Mouse (Mus musculus) kidney, adult 2 months (tissue): ENCODE data around the gene Capza2. TPM values are rescaled to one million over a fixed set of nuclear protein-coding genes. Genes with fewer than 3 reads are reported as not detected.

Source experiments
- DNase-seq: peaks from one replicate; pipeline ENCODE4 v3.0.0; 2021
- H3K27ac ChIP-seq: fragments of 200-500 bp; 2 replicates; pipeline ENCODE4 v1.5.1; 2012; ENCODE audit warnings: low read depth, low read length, control low read depth, inconsistent platforms; ENCODE audit not compliant: insufficient read depth
- H3K27me3 ChIP-seq: fragments of 200-500 bp; replicated peaks from 2 replicates; pipeline ENCODE4 v1.6.1; 2012; ENCODE audit warnings: mild to moderate bottlenecking, moderate library complexity, low read length, inconsistent platforms; ENCODE audit not compliant: control insufficient read depth, insufficient read depth
- H3K36me3 ChIP-seq: fragments of 200-500 bp; 2 replicates; pipeline ENCODE4 v1.6.1; 2012; ENCODE audit warnings: mild to moderate bottlenecking, moderate library complexity, low read length, inconsistent platforms; ENCODE audit not compliant: control insufficient read depth, insufficient read depth
- H3K4me1 ChIP-seq: fragments of 200-500 bp; 2 replicates; pipeline ENCODE4 v1.6.1; 2011; ENCODE audit warnings: low read length; ENCODE audit not compliant: control insufficient read depth, insufficient read depth
- H3K4me3 ChIP-seq: fragments of 200-500 bp; 2 replicates; pipeline ENCODE4 v1.5.1; 2011; ENCODE audit warnings: mild to moderate bottlenecking, low read depth, low read length, control low read depth; ENCODE audit not compliant: insufficient read depth
- CTCF ChIP-seq: fragments of 200-500 bp; conservative IDR thresholded peaks from 2 replicates; pipeline ENCODE4 v1.5.1; 2011; ENCODE audit warnings: low read depth, mild to moderate bottlenecking, control low read depth, low read length, moderate library complexity, mixed read lengths; ENCODE audit not compliant: insufficient read depth, insufficient read length
- POLR2A ChIP-seq: fragments of 200-500 bp; IDR thresholded peaks from one replicate; pipeline ENCODE4 v1.6.1; 2011; ENCODE audit warnings: low read depth, low read length, control low read depth
- whole genome bisulfite sequencing: fragments of 180-500 bp; shearing (Covaris S2); methylation state at CpG from one replicate; pipeline ENCODE4 v1.1.7; 2018; 5-methylcytosine and 5-hydroxymethylcytosine counted together
- polyA plus RNA-seq: library from polyadenylated mRNA; depleted of rRNA; stranded (reverse); fragments of >200 nt; gene quantifications from 2 replicates; pipeline ENCODE4 v1.2.3, GENCODE M21; 2012

The Capza2 gene
- polyA plus RNA-seq, 1 experiment, result 24.3 TPM

GRCm38 (mm10) chr6:17601526-17601925 is 34.5 kb upstream of the Capza2 start:
- Histone ChIP-seq H3K36me3 (no peaks in the 10 kb centered on the region), H3K4me1 (no peaks in the 10 kb centered on the region), H3K4me3 (no peak overlapping the region), H3K27me3 (no peaks in the 10 kb centered on the region), H3K27ac (no peak overlapping the region)
- DNase-seq, result no peak
- 78% methylated on average over 2 of the region's 2 CpGs for WGBS
- TF ChIP-seq CTCF (no peak), POLR2A (no peak)

GRCm38 (mm10) chr6:17606915-17607314 is 29.1 kb upstream of the Capza2 start:
- Histone ChIP-seq H3K27ac (no peak overlapping the region), H3K4me1 (no peaks in the 10 kb centered on the region), H3K4me3 (no peak overlapping the region), H3K27me3 (no peaks in the 10 kb centered on the region; the same call in 1 of the 2 replicates), H3K36me3 (no peaks in the 10 kb centered on the region)
- no peak for DNase-seq
- WGBS, result 94% methylated on average over 1 of the region's 1 CpGs
- TF ChIP-seq CTCF (no peak), POLR2A (no peak)

- no peaks in the 10 kb centered on the region for H3K4me1 ChIP-seq
- DNase-seq, result no peak
- H3K4me3 ChIP-seq, result no peak overlapping the region
- WGBS, result 78% methylated on average over 11 of the region's 11 CpGs
- no peaks in the 10 kb centered on the region for H3K36me3 ChIP-seq
- TF ChIP-seq CTCF, result no peak
- no peak for TF ChIP-seq POLR2A
- no peaks in the 10 kb centered on the region; the same call in 1 of the 2 replicates for H3K27me3 ChIP-seq
- no peak overlapping the region for H3K27ac ChIP-seq
Measured at GRCm38 (mm10) chr6:17611352-17612010, 24.6 kb upstream of the Capza2 start.

- no peaks in the 10 kb centered on the region for H3K4me1 ChIP-seq
- 84% methylated on average over 4 of the region's 4 CpGs for WGBS
- no peak for DNase-seq
- H3K27ac ChIP-seq, result no peak overlapping the region
- no peaks in the 10 kb centered on the region for H3K36me3 ChIP-seq
- TF ChIP-seq POLR2A (no peak), CTCF (no peak)
- H3K27me3 ChIP-seq, result no peaks in the 10 kb centered on the region; the same call in 1 of the 2 replicates
- H3K4me3 ChIP-seq, result no peak overlapping the region
Measured at GRCm38 (mm10) chr6:17612652-17613051, 23.4 kb upstream of the Capza2 start.

- Histone ChIP-seq H3K36me3 (no peaks in the 10 kb centered on the region), H3K4me1 (no peaks in the 10 kb centered on the region), H3K27me3 (no peaks in the 10 kb centered on the region), H3K27ac (no peak overlapping the region), H3K4me3 (no peak overlapping the region)
- no peak for DNase-seq
- 87% methylated on average over 4 of the region's 4 CpGs for WGBS
- TF ChIP-seq CTCF, result no peak
- no peak for TF ChIP-seq POLR2A
Measured at GRCm38 (mm10) chr6:17620823-17621222, 15.2 kb upstream of the Capza2 start.

- Histone ChIP-seq H3K27me3 (no peaks in the 10 kb centered on the region), H3K4me3 (no peak overlapping the region), H3K4me1 (no peaks in the 10 kb centered on the region), H3K36me3 (no peaks in the 10 kb centered on the region), H3K27ac (no peak overlapping the region)
- whole genome bisulfite sequencing, result 30% methylated on average over 3 of the region's 3 CpGs
- DNase-seq, result no peak
- no peak for TF ChIP-seq POLR2A
- no peak for TF ChIP-seq CTCF
Measured at GRCm38 (mm10) chr6:17621436-17621835, 14.6 kb upstream of the Capza2 start.

- TF ChIP-seq POLR2A, result no peak
- Histone ChIP-seq H3K4me1 (no peaks in the 10 kb centered on the region), H3K27me3 (no peaks in the 10 kb centered on the region), H3K4me3 (no peak overlapping the region), H3K36me3 (no peaks in the 10 kb centered on the region), H3K27ac (no peak overlapping the region)
- peak; percentile 19 for DNase-seq
- WGBS, result 66% methylated on average over 6 of the region's 6 CpGs
Measured at GRCm38 (mm10) chr6:17628701-17629455, 7.2 kb upstream of the Capza2 start.
